Mouse (Mus musculus) olfactory bulb, adult 2 months (tissue): ENCODE measurements around the gene Arid3a.

Source experiments
- CTCF ChIP-seq: fragments of 200-500 bp; IDR thresholded peaks from 2 replicates; pipeline ENCODE4 v1.5.1; 2012; ENCODE audit warnings: low read depth, mild to moderate bottlenecking, low read length, moderate library complexity; ENCODE audit not compliant: insufficient read depth
- POLR2A ChIP-seq: fragments of 200-500 bp; IDR thresholded peaks from 2 replicates; pipeline ENCODE4 v1.6.1; 2012; ENCODE audit warnings: mild to moderate bottlenecking, low read depth, low read length, moderate library complexity; ENCODE audit not compliant: insufficient read depth

GRCm38 (mm10) chr10:79912412-79912811 lies 14.4 kb upstream of the Arid3a start:
- TF ChIP-seq CTCF (no peak), POLR2A (no peak)
